Mouse (Mus musculus) cerebellum, postnatal 14 days (tissue): ENCODE results near the gene Olfr609.
"Not testable (repeated sequence)": the region's sequence is repeated elsewhere in the genome, so short reads cannot be mapped to it uniquely, and the experiment has no call there.

Experiments
- DNase-seq, 2 experiments: peaks; one replicate each; pipeline ENCODE4 v3.0.0; 2021; ENCODE audit warnings: mixed read lengths in 2 of 2

The Olfr609 gene

DNA sequence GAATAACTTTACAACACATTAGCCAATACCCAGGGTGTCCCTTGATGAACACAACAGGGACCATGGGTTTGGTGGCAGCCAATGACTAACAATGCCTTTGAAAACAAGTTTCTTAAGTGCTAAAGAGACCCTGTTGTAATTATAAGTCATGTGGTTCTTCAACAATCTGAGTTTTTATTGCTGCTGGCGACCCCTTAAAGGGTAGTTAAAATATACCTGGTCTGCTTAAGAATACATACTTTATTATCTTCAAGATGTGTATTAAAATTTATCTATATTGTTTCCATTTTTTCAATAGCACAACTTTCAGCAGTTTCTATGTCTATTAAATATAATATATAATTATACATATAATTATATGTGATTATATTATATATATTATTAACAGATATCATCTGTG, at the start of gene Olfr609:
Olfr609 (minus strand) TSS at position 101 of the 400 bp plus-strand sequence.
- DNase-seq, result no peak

DNA sequence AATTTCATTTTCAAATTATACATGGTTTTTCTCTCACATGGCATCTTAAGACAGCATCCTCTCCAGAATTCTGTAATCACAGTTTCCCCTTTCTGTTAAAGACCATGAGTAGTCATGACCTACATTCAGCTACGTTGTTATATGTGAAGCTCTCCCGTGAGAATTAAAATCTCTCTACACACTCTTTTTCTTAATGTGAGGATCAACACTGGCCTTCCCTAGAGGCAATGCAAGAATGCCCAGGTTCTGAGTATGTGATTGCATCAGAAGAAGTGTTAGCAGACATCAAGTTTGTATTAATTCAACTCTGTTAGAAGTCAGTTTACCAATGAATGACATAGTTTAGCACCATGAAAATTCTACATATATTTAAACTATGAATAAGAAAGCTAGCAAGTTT, 44.8 kb upstream of the Olfr609 start, which contains the start of gene Olfr612:
Olfr612 (minus strand) TSS at position 101 of the 400 bp plus-strand sequence.
- DNase-seq, result not testable (repeated sequence)

- DNase-seq, result not testable (repeated sequence)
Observed at GRCm38 (mm10) chr7:103520746-103521145, 22.9 kb upstream of the Olfr609 start, which contains the start of gene Olfr611. TSS of gene Olfr611 (minus strand) at chr7:103520846.

DNA sequence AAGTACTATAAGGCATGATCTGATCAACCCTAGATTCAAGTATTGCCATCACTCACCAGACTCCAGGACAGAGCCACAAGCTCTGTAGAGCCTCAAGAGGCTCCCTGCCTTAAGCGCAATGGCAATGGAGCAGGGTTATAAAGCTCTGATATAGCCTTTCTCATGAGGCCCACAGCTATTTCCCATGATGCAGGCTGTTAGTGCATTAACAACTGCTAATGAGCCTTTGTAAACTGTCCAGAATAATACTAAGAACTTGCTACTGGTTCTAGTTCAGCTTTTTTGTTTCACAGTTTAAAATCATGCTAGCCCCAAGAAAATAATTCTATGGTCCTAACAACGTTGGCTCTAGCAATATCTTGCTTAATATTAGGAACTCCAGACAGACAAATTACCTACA, 14.2 kb upstream of the Olfr609 start, which contains the start of gene Olfr610:
Olfr610 (minus strand) TSS at position 101 of the 400 bp plus-strand sequence.
- DNase-seq, result no peak

GRCm38 (mm10) chr7:103477106-103477505, 20.8 kb downstream of the Olfr609 start:
- DNase-seq, result not testable (repeated sequence)

- no peak for DNase-seq
Observed at GRCm38 (mm10) chr7:103469577-103469976, 28.3 kb downstream of the Olfr609 start, which contains the start of gene Olfr608. TSS of gene Olfr608 (plus strand) at chr7:103469877.

DNA sequence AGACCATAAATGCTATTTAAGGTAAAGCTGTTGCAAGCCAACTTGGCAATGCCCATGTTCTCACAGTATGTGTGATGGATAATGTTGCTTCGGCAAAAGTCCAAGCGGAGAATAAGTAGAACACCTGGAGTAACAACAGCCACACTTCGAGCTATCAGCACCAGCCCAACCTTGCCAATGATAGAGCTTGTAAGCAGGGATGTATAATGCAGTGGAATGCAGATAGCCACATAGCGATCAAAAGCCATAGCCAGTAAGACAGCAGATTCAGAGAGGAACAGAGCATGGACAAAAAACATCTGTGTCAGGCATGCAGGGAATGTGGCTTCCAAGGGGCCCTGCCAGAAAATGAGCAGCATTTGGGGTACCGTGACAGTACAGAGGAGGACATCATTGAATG, 37.3 kb downstream of the Olfr609 start:
- DNase-seq, result no peak

DNA sequence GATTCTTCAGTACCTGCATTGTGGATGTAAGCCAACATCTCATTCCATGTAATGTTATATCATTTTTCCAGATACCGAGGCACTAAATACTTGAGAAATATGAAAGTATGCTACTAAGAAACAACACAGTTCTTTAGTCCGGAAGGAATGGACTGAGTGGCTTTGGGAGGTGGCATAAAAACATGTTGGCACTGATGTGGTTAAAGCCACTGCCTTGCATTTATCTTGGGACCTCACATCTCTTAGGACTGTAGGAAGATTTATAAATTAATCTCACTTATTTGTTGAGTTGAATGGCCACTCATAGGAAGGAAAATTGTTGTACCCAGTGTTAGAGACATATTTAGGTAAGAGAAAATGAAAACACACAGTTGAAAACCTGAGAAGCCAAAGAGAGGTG, 49.1 kb downstream of the Olfr609 start, which contains the start of gene Olfr606:
Olfr606 (plus strand) TSS at position 301 of the 400 bp plus-strand sequence.
- no peak for DNase-seq

GRCm38 (mm10) chr7:103445339-103445738, 52.5 kb downstream of the Olfr609 start, which contains the start of gene Olfr605:
TSS of gene Olfr605 (minus strand) at chr7:103445439.
- DNase-seq, result no peak
